Mouse (Mus musculus) heart, embryonic 16.5 days (tissue): Measurements from ENCODE around the gene Insl3. TPM values are rescaled to one million over a fixed set of nuclear protein-coding genes. Genes with fewer than 3 reads are reported as not detected.

Source experiments
- ATAC-seq: fragments of 200-750 bp; cut with Nextera tagmentation; replicated peaks from 2 replicates; pipeline ENCODE4 v1.8.0; 2017; ENCODE audit warnings: moderate number of reproducible peaks; ENCODE audit not compliant: insufficient read depth, low FRiP score; ENCODE audit errors: extremely low read depth
- H3K27ac ChIP-seq: fragments of 300-500 bp; sonication (generic); 2 replicates; pipeline ENCODE4 v1.5.1; 2014; ENCODE audit warnings: mild to moderate bottlenecking, low read length, control low read depth, moderate library complexity
- H3K27me3 ChIP-seq: fragments of 300-500 bp; sonication (generic); 2 replicates; pipeline ENCODE4 v1.6.1; 2014; ENCODE audit warnings: low read length, mixed read lengths; ENCODE audit not compliant: control insufficient read depth, insufficient read depth
- H3K36me3 ChIP-seq: fragments of 300-500 bp; sonication (generic); 2 replicates; pipeline ENCODE4 v1.6.1; 2014; ENCODE audit not compliant: control insufficient read depth, insufficient read depth
- H3K4me1 ChIP-seq: fragments of 300-500 bp; sonication (generic); 2 replicates; pipeline ENCODE4 v1.6.1; 2014; ENCODE audit warnings: low read length, mixed read lengths; ENCODE audit not compliant: control insufficient read depth, insufficient read depth
- H3K4me2 ChIP-seq: fragments of 300-500 bp; sonication (generic); 2 replicates; pipeline ENCODE4 v1.6.1; 2014; ENCODE audit warnings: low read depth, mild to moderate bottlenecking, control low read depth, low read length
- H3K4me3 ChIP-seq: fragments of 300-500 bp; sonication (generic); 2 replicates; pipeline ENCODE4 v1.5.1; 2014; ENCODE audit warnings: mild to moderate bottlenecking, control low read depth, low read length
- H3K9ac ChIP-seq: fragments of 300-500 bp; sonication (generic); 2 replicates; pipeline ENCODE4 v1.6.1; 2014; ENCODE audit warnings: low read length, control low read depth
- H3K9me3 ChIP-seq: fragments of 300-500 bp; sonication (generic); replicated peaks from 2 replicates; pipeline ENCODE4 v1.6.1; 2016; ENCODE audit warnings: low read length; ENCODE audit not compliant: control insufficient read depth
- WGBS: fragments of 180-500 bp; shearing (Covaris S2); extraction: QIAGEN DNeasy Blood & Tissue Kit; methylation state at CpG from one replicate; pipeline ENCODE4 v1.1.7; 2014; 5-methylcytosine and 5-hydroxymethylcytosine counted together
- polyA plus RNA-seq: library from polyadenylated mRNA; unstranded; fragments of >200 nt; fragmentation: Nextera tagmentation; extraction: Ambion mirVana; gene quantifications from 2 replicates; pipeline ENCODE4 v1.2.1, GENCODE M21; 2015

Insl3 gene
- polyA plus RNA-seq, 1 experiment from 2014 or later = 3.4 TPM

DNA sequence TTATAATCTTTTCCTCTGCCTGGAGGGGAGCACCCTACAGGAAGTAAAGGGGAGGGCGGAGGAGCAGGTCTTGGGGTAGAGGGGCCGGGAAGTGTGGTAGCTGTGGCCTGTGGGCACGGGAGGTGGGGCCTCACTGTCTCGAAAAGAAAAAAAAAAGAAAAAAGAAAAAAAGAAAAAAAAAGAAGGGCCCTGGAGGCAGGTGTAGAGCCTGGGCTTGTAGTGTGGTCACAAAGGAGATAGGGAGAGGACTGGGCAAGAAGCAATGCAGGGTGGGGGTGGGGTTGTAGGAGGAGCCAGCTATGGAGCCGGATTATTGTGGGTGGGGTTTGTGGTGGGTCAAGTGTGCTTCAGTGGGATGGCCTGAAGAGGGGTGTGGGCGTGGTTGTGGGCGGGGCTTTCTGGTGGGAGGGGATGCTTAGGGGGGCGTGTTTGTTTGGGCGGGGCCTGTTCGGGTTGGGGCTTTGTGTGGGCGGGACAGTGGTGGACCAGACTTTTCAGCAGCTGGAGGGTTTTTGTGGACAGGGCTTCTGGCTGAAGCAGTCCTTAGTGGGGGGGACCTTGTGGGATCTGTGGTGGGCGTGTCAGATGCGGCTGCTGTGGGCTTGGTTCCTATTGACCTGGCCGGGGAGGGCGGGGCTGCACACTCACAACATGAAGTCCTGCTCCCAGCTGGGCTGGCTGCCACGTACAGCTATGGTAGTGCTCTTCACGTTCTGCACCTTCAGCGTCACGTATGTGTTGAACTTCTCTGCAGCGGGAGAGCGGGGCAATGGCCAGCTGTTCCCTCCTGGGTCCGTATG is 23.5 kb upstream of the Insl3 start:
- H3K9ac ChIP-seq = peak overlapping the region; percentile 6; the same call in 1 of the 2 replicates
- peak; percentile 49 for ATAC-seq
- H3K4me2 ChIP-seq = peak overlapping the region; percentile 58
- H3K27me3 ChIP-seq = peaks cover 8% of the 10 kb centered on the region
- 0 out of 2 replicates have a peak overlapping the region, but pooled peaks have one; percentile 36 for H3K27ac ChIP-seq
- 4% methylated on average over 22 of the region's 22 CpGs for WGBS
- no peaks in the 10 kb centered on the region for H3K9me3 ChIP-seq
- H3K4me3 ChIP-seq = peak overlapping the region; percentile 24
- H3K36me3 ChIP-seq = no peaks in the 10 kb centered on the region
- H3K4me1 ChIP-seq = peaks cover 36% of the 10 kb centered on the region

GRCm38 (mm10) chr8:71666855-71667254 is 22.2 kb upstream of the Insl3 start:
- Histone ChIP-seq H3K4me2 (no peak overlapping the region), H3K36me3 (no peaks in the 10 kb centered on the region), H3K9me3 (no peaks in the 10 kb centered on the region), H3K4me3 (no peak overlapping the region), H3K27me3 (peaks cover 7% of the 10 kb centered on the region), H3K4me1 (peaks cover 42% of the 10 kb centered on the region), H3K9ac (no peak overlapping the region), H3K27ac (no peak overlapping the region)
- WGBS = 56% methylated on average over 1 of the region's 1 CpGs
- no peak for ATAC-seq

- 64% methylated on average over 5 of the region's 5 CpGs for WGBS
These were observed 21.8 kb upstream of the Insl3 start for GRCm38 (mm10) chr8:71667256-71667655.

GRCm38 (mm10) chr8:71668220-71668975 is 20.6 kb upstream of the Insl3 start:
- peaks cover 47% of the 10 kb centered on the region for H3K4me1 ChIP-seq
- peak overlapping the region; percentile 72 for H3K27ac ChIP-seq
- WGBS = under 1% methylated on average over 21 of the region's 21 CpGs
- H3K9me3 ChIP-seq = no peaks in the 10 kb centered on the region
- H3K27me3 ChIP-seq = peaks cover 4% of the 10 kb centered on the region
- peak overlapping the region; percentile 15 for H3K4me3 ChIP-seq
- H3K36me3 ChIP-seq = no peaks in the 10 kb centered on the region
- peak; percentile 66 for ATAC-seq
- peak overlapping the region; percentile 58 for H3K9ac ChIP-seq
- H3K4me2 ChIP-seq = peak overlapping the region; percentile 50

More at GRCm38 (mm10) chr8:71667256-71667655, 21.8 kb upstream of the Insl3 start:
- Histone ChIP-seq H3K27ac (peak overlapping the region; percentile 72), H3K4me1 (peaks cover 46% of the 10 kb centered on the region), H3K4me2 (no peak overlapping the region; the same call in 1 of the 2 replicates), H3K4me3 (no peak overlapping the region), H3K9me3 (no peaks in the 10 kb centered on the region), H3K27me3 (peaks cover 4% of the 10 kb centered on the region), H3K36me3 (no peaks in the 10 kb centered on the region), H3K9ac (peak overlapping the region; percentile 58; the same call in 1 of the 2 replicates)
- no peak for ATAC-seq

DNA sequence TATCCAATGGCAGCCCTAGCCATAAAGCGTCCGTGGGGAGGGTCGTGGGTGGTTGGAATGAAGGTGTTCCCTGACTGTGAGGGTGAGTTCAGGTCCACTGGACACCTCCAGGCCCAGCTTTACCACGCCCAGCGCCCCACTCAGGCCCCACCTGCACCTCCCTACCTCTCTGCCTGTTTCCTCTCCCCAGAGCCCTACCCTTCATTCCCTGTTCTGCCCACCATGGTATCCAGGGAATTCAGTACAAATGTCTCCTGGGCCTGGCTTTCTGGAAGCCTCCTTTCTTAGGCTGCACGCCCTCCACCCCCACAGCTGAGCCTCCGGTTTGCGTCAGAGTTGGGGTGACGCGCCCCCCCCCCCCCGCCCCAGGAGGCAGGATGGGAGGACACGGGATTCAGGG is 18.8 kb upstream of the Insl3 start:
- H3K27me3 ChIP-seq = peaks cover 4% of the 10 kb centered on the region
- H3K4me3 ChIP-seq = peak overlapping the region; percentile 62
- no peaks in the 10 kb centered on the region for H3K36me3 ChIP-seq
- WGBS = 15% methylated on average over 12 of the region's 12 CpGs
- peak overlapping the region; percentile 90 for H3K4me2 ChIP-seq
- ATAC-seq = no peak
- H3K4me1 ChIP-seq = peaks cover 44% of the 10 kb centered on the region
- H3K9me3 ChIP-seq = no peaks in the 10 kb centered on the region
- H3K9ac ChIP-seq = peak overlapping the region; percentile 37
- H3K27ac ChIP-seq = no peak overlapping the region

GRCm38 (mm10) chr8:71670621-71671548 is 18.1 kb upstream of the Insl3 start:
- peaks cover 45% of the 10 kb centered on the region for H3K4me1 ChIP-seq

DNA sequence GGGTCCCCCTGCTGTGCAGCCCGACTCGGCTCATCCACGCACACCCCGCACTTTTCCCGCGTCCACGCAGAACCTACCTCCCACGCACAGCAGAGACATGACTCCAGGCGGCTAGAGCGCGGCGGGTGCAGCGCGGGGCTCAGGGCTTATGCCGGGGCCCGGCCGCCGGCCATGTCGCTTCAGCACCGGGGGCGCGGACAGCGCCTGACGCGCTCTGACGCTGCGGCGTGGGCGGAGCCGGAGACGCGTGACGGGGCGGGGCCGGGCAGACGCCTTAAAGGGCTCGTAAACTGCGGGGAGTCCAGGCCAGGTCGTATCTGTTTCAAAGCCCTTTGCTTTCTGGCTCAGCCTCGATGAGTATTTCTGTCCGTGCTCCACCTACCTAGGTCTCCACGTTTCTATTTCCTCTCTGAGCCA is 17.5 kb upstream of the Insl3 start, which contains the start of gene Unc13a:
Unc13a (minus strand) TSS at position 209 of the 417 bp plus-strand sequence.
- H3K9ac ChIP-seq = peak within 1 kb of the TSS; percentile 64
- WGBS = under 1% methylated on average over 42 of the region's 42 CpGs
- ATAC-seq = peak; percentile 49
- H3K36me3 ChIP-seq = no peaks in the 10 kb centered on the region
- H3K4me3 ChIP-seq = peak within 1 kb of the TSS; percentile 62
- H3K4me1 ChIP-seq = peaks cover 39% of the 10 kb centered on the region
- H3K9me3 ChIP-seq = no peaks in the 10 kb centered on the region
- peak within 1 kb of the TSS; percentile 90 for H3K4me2 ChIP-seq
- peak within 1 kb of the TSS; percentile 66 for H3K27ac ChIP-seq
- peaks cover 4% of the 10 kb centered on the region for H3K27me3 ChIP-seq

More at GRCm38 (mm10) chr8:71670621-71671548, 18.1 kb upstream of the Insl3 start:
- under 1% methylated on average over 52 of the region's 64 CpGs for WGBS
- Histone ChIP-seq H3K27ac (no peak overlapping the region), H3K9me3 (no peaks in the 10 kb centered on the region), H3K9ac (peak overlapping the region; percentile 37), H3K36me3 (no peaks in the 10 kb centered on the region), H3K27me3 (peaks cover 4% of the 10 kb centered on the region), H3K4me3 (peak overlapping the region; percentile 62), H3K4me2 (peak overlapping the region; percentile 90)
- ATAC-seq = peak; percentile 11; the same call in 1 of the 2 replicates

DNA sequence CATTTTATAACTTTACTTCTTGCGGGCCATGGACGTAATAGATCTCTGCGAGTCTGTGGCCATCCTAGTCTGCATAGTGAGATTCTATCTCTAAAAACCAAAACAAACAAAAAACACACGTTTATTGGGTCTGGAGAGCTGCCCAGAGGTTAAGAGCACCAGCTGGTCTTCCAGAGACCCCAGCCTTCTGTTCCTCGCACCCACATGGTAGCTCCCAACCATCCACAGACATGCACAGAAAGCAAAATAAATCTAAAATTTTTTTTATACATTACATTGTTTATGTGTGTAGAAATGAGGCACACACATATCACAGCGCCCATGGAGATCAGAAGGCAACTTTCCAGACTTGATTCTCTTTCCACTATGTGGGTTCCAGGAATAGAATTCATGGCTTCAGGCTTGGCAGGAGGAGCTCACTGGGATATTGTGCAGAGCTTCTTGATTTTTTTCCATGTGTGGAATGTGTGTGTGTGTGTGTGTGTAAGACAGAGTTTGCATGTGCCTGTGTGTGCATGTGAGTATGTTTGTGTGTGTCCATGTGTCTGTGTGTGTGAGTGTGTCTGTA is 16.8 kb upstream of the Insl3 start:
- Histone ChIP-seq H3K4me2 (peak overlapping the region; percentile 90), H3K27me3 (peaks cover 4% of the 10 kb centered on the region), H3K27ac (peak overlapping the region; percentile 66; the same call in 1 of the 2 replicates), H3K9ac (peak overlapping the region; percentile 64), H3K4me1 (peaks cover 40% of the 10 kb centered on the region), H3K4me3 (no peak overlapping the region), H3K36me3 (no peaks in the 10 kb centered on the region), H3K9me3 (no peaks in the 10 kb centered on the region)
- no peak for ATAC-seq
- 61% methylated on average over 6 of the region's 6 CpGs for WGBS
